Mouse (Mus musculus) mouse embryonic stem cell (cell line): ENCODE results near the gene Dtx3.
"Not testable (repeated sequence)": the region's sequence is repeated elsewhere in the genome, so short reads cannot be mapped to it uniquely, and the experiment has no call there.

Experiments
- in situ Hi-C, 2 experiments: fragments of 300-500 bp; cut with MboI; formaldehyde crosslinking; loops; 1 replicate in 1 of 2; 3 replicates in 1 of 2; pipeline ENCODE4 v1.14.3; 2019 to 2020; ENCODE audit warnings: low sequenced_read_pairs in 2 of 2, low pct_unique_long_range_greater_than_20kb in 1 of 2, mixed read lengths in 1 of 2; ENCODE audit not compliant: unreplicated experiment in 1 of 2

Dtx3 gene

GRCm38 (mm10) chr10:127174170-127174569 is 21.4 kb downstream of the Dtx3 start:
- in situ Hi-C loops, result loop anchor here in 1 of 2 experiments (5.0 to 10.0 kb wide), 2 partner anchors 49 to 158 kb away; partner anchors contain the start of gene Os9

GRCm38 (mm10) chr10:127173148-127174065 is 22.1 kb downstream of the Dtx3 start:
- in situ Hi-C loops, result loop anchor here in 1 of 2 experiments (5.0 to 10.0 kb wide), 2 partner anchors 49 to 159 kb away; partner anchors contain the start of gene Os9

GRCm38 (mm10) chr10:127171631-127172200 is 23.8 kb downstream of the Dtx3 start:
- in situ Hi-C loops, result loop anchor here in 1 of 2 experiments (5.0 to 10.0 kb wide), 2 partner anchors 47 to 161 kb away; partner anchors contain the start of gene Os9

GRCm38 (mm10) chr10:127170837-127171272 is 24.7 kb downstream of the Dtx3 start:
- in situ Hi-C loops, result loop anchor here in 1 of 2 experiments (5.0 to 10.0 kb wide), 2 partner anchors 46 to 161 kb away; partner anchors contain the start of gene Os9

- in situ Hi-C loops, result loop anchor here in 1 of 2 experiments (5.0 to 10.0 kb wide), 2 partner anchors 45 to 162 kb away; partner anchors contain the start of gene Os9
Observed at GRCm38 (mm10) chr10:127170002-127170401, 25.5 kb downstream of the Dtx3 start.

GRCm38 (mm10) chr10:127167614-127168192 is 27.8 kb downstream of the Dtx3 start:
- in situ Hi-C loops, result no loop called here

- in situ Hi-C loops, result no loop called here
Observed at GRCm38 (mm10) chr10:127166771-127167613, 28.5 kb downstream of the Dtx3 start.

GRCm38 (mm10) chr10:127166404-127166715 is 29.2 kb downstream of the Dtx3 start:
- in situ Hi-C loops, result no loop called here

- in situ Hi-C loops, result no loop called here
Observed at GRCm38 (mm10) chr10:127165654-127166403, 29.7 kb downstream of the Dtx3 start.

- in situ Hi-C loops, result no loop called here
Observed at GRCm38 (mm10) chr10:127165354-127165653, 30.2 kb downstream of the Dtx3 start.

GRCm38 (mm10) chr10:127164631-127165353 is 30.7 kb downstream of the Dtx3 start, which contains the start of gene B4galnt1:
B4galnt1 (plus strand) TSS chr10:127165225.
- in situ Hi-C loops, result no loop called here

GRCm38 (mm10) chr10:127164190-127164589 is 31.3 kb downstream of the Dtx3 start:
- in situ Hi-C loops, result no loop called here

GRCm38 (mm10) chr10:127162771-127163261 is 32.7 kb downstream of the Dtx3 start:
- in situ Hi-C loops, result not testable (repeated sequence)

GRCm38 (mm10) chr10:127160728-127161127 is 34.8 kb downstream of the Dtx3 start:
- in situ Hi-C loops, result no loop called here

GRCm38 (mm10) chr10:127160081-127160480 is 35.4 kb downstream of the Dtx3 start:
- in situ Hi-C loops, result no loop called here

- in situ Hi-C loops, result no loop called here
Observed at GRCm38 (mm10) chr10:127158471-127158870, 37.1 kb downstream of the Dtx3 start.

- in situ Hi-C loops, result no loop called here
Observed at GRCm38 (mm10) chr10:127156511-127156910, 39.0 kb downstream of the Dtx3 start.
